Mouse (Mus musculus) limb, embryonic 14.5 days (tissue): Measurements from ENCODE around the gene Mlana. TPM values are rescaled to one million over a fixed set of nuclear protein-coding genes. Genes with fewer than 3 reads are reported as not detected.

Experiments used
- ATAC-seq: fragments of 200-750 bp; cut with Nextera tagmentation; 2 replicates; pipeline ENCODE4 v1.8.0; 2017; ENCODE audit warnings: low read depth, moderate number of reproducible peaks, moderate TSS enrichment; ENCODE audit not compliant: low FRiP score
- DNase-seq: peaks from one replicate; pipeline ENCODE4 v3.0.0-alpha.2; 2015; ENCODE audit warnings: low spot score
- H3K27ac ChIP-seq: fragments of 300-500 bp; sonication (generic); replicated peaks from 2 replicates; pipeline ENCODE4 v1.5.1; 2014; ENCODE audit warnings: low read depth, mild to moderate bottlenecking, low read length, moderate library complexity, mixed read lengths
- H3K27me3 ChIP-seq: fragments of 300-500 bp; sonication (generic); 2 replicates; pipeline ENCODE4 v1.6.1; 2014; ENCODE audit warnings: low read length, mixed read lengths; ENCODE audit not compliant: control insufficient read depth, insufficient read depth
- H3K36me3 ChIP-seq: fragments of 300-500 bp; sonication (generic); 2 replicates; pipeline ENCODE4 v1.6.1; 2014; ENCODE audit warnings: mild to moderate bottlenecking, low read length, moderate library complexity, mixed read lengths; ENCODE audit not compliant: control insufficient read depth, insufficient read depth
- H3K4me1 ChIP-seq: fragments of 300-500 bp; sonication (generic); 2 replicates; pipeline ENCODE4 v1.6.1; 2014; ENCODE audit warnings: antibody characterized with exemption, low read length, mixed read lengths; ENCODE audit not compliant: control insufficient read depth, insufficient read depth
- H3K4me2 ChIP-seq: fragments of 300-500 bp; sonication (generic); replicated peaks from 2 replicates; pipeline ENCODE4 v1.6.1; 2014; ENCODE audit warnings: low read depth, mild to moderate bottlenecking, low read length, moderate library complexity; ENCODE audit not compliant: severe bottlenecking
- H3K4me3 ChIP-seq: fragments of 300-500 bp; sonication (generic); replicated peaks from 2 replicates; pipeline ENCODE4 v1.5.1; 2014; ENCODE audit warnings: low read length
- H3K9ac ChIP-seq: fragments of 300-500 bp; sonication (generic); 2 replicates; pipeline ENCODE4 v1.6.1; 2014; ENCODE audit warnings: mild to moderate bottlenecking, low read depth, low read length, moderate library complexity; ENCODE audit not compliant: severe bottlenecking
- H3K9me3 ChIP-seq: fragments of 300-500 bp; sonication (generic); 2 replicates; pipeline ENCODE4 v1.6.1; 2016; ENCODE audit warnings: low read length; ENCODE audit not compliant: control insufficient read depth
- POLR2A ChIP-seq: fragments of 200-500 bp; IDR thresholded peaks from 2 replicates; pipeline ENCODE4 v1.8.0; 2012; ENCODE audit warnings: inconsistent platforms, mild to moderate bottlenecking, moderate library complexity, borderline replicate concordance; ENCODE audit not compliant: insufficient read depth, insufficient read length; ENCODE audit errors: extremely low read depth
- WGBS: fragments of 180-500 bp; shearing (Covaris S2); extraction: QIAGEN DNeasy Blood & Tissue Kit; methylation state at CpG from one replicate; pipeline ENCODE4 v1.1.7; 2014; 5-methylcytosine and 5-hydroxymethylcytosine counted together
- polyA plus RNA-seq, 2 experiments: library from polyadenylated mRNA; depleted of rRNA in 1 of 2; stranded (reverse) in 1 of 2; unstranded in 1 of 2; fragments of >200 nt; fragmentation: Nextera tagmentation in 1 of 2; extraction: Ambion mirVana in 1 of 2; gene quantifications; 2 replicates each; pipeline versions ENCODE4 v1.2.1 to v1.2.3; 2012 to 2014

Mlana gene
- polyA plus RNA-seq, 2 experiments = 0.34 to 0.80 TPM

GRCm38 (mm10) chr19:29666965-29667594 is 30.5 kb upstream of the Mlana start:
- H3K4me3 ChIP-seq = no peak overlapping the region
- no peaks in the 10 kb centered on the region for H3K36me3 ChIP-seq
- 42% methylated on average over 5 of the region's 5 CpGs for WGBS
- no peak for ATAC-seq
- no peak for DNase-seq
- H3K4me2 ChIP-seq = no peak overlapping the region
- no peak for TF ChIP-seq POLR2A
- H3K9me3 ChIP-seq = no peaks in the 10 kb centered on the region
- no peaks in the 10 kb centered on the region for H3K27me3 ChIP-seq
- no peak overlapping the region for H3K27ac ChIP-seq
- H3K4me1 ChIP-seq = no peaks in the 10 kb centered on the region
- no peak overlapping the region for H3K9ac ChIP-seq

GRCm38 (mm10) chr19:29668135-29668534 is 29.5 kb upstream of the Mlana start:
- ATAC-seq = no peak
- WGBS = 90% methylated on average over 7 of the region's 7 CpGs

GRCm38 (mm10) chr19:29670247-29670646 is 27.4 kb upstream of the Mlana start:
- Histone ChIP-seq H3K4me3 (no peak overlapping the region), H3K9ac (no peak overlapping the region), H3K4me2 (no peak overlapping the region), H3K27me3 (no peaks in the 10 kb centered on the region), H3K4me1 (no peaks in the 10 kb centered on the region), H3K9me3 (no peaks in the 10 kb centered on the region), H3K27ac (no peak overlapping the region), H3K36me3 (no peaks in the 10 kb centered on the region)
- WGBS = 77% methylated on average over 6 of the region's 6 CpGs
- no peak for DNase-seq
- no peak for ATAC-seq
- no peak for TF ChIP-seq POLR2A

More at GRCm38 (mm10) chr19:29668135-29668534, 29.5 kb upstream of the Mlana start:
- no peak overlapping the region for H3K9ac ChIP-seq
- H3K9me3 ChIP-seq = no peaks in the 10 kb centered on the region
- H3K27ac ChIP-seq = no peak overlapping the region
- no peak overlapping the region for H3K4me2 ChIP-seq
- no peak overlapping the region for H3K4me3 ChIP-seq
- H3K27me3 ChIP-seq = no peaks in the 10 kb centered on the region
- no peak for DNase-seq
- TF ChIP-seq POLR2A = no peak
- no peaks in the 10 kb centered on the region for H3K4me1 ChIP-seq
- no peaks in the 10 kb centered on the region for H3K36me3 ChIP-seq

GRCm38 (mm10) chr19:29671160-29671559 is 26.5 kb upstream of the Mlana start:
- Histone ChIP-seq H3K4me2 (no peak overlapping the region), H3K4me1 (no peaks in the 10 kb centered on the region), H3K9me3 (no peaks in the 10 kb centered on the region), H3K4me3 (no peak overlapping the region), H3K27ac (no peak overlapping the region), H3K9ac (no peak overlapping the region), H3K36me3 (no peaks in the 10 kb centered on the region), H3K27me3 (no peaks in the 10 kb centered on the region)
- ATAC-seq (no peak), DNase-seq (no peak)
- no peak for TF ChIP-seq POLR2A
- WGBS = 73% methylated on average over 2 of the region's 2 CpGs

DNA sequence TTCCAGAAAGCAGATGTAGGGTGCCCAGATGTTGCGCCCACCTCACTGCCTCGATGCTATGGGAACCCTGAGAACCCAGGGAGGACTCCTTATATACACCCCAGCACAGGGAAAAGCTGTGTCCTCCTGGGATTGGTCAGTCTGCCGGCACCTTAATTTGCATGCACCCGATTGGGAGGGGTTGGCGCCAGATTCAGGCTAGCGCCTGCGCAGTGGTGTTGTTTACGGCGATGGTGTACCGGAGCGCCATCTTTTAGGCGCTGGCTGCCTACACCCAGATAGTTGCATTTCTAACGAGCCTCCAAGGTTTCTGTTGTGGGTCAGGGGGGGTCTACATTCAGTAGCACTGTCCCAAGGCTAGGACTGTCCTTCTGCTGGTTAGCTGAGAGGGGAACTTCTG is 25.0 kb upstream of the Mlana start:
- Histone ChIP-seq H3K4me1 (no peaks in the 10 kb centered on the region), H3K27ac (no peak overlapping the region), H3K4me3 (no peak overlapping the region), H3K4me2 (no peak overlapping the region), H3K27me3 (no peaks in the 10 kb centered on the region), H3K9me3 (no peaks in the 10 kb centered on the region), H3K9ac (no peak overlapping the region), H3K36me3 (no peaks in the 10 kb centered on the region)
- WGBS = 92% methylated on average over 13 of the region's 13 CpGs
- DNase-seq (no peak), ATAC-seq (no peak)
- no peak for TF ChIP-seq POLR2A

- TF ChIP-seq POLR2A = no peak
- DNase-seq (no peak), ATAC-seq (no peak)
- no peak overlapping the region for H3K4me2 ChIP-seq
- no peaks in the 10 kb centered on the region for H3K36me3 ChIP-seq
- no peak overlapping the region for H3K4me3 ChIP-seq
- no peak overlapping the region for H3K9ac ChIP-seq
- no peaks in the 10 kb centered on the region for H3K27me3 ChIP-seq
- H3K4me1 ChIP-seq = no peaks in the 10 kb centered on the region
- no peaks in the 10 kb centered on the region for H3K9me3 ChIP-seq
- 90% methylated on average over 7 of the region's 7 CpGs for WGBS
- no peak overlapping the region for H3K27ac ChIP-seq
Measured at GRCm38 (mm10) chr19:29674946-29675345, 22.7 kb upstream of the Mlana start.
